Mouse (Mus musculus) frontal cortex, adult 2 months (tissue): ENCODE measurements at regions not wholly inside any gene's neighbourhood (a gene's known extent, or its start where the extent isn't known, plus 50 kb on each side); places are given as distances from the start of the nearest gene placed in this dataset.
"Not testable (repeated sequence)": the region's sequence is repeated elsewhere in the genome, so short reads cannot be mapped to it uniquely, and the experiment has no call there.

ENCODE experiments used
- DNase-seq, 2 experiments: peaks; one replicate each; pipeline ENCODE4 v3.0.0; 2022; ENCODE audit warnings: low spot score in 1 of 2; ENCODE audit errors: extremely low spot score in 1 of 2

DNA sequence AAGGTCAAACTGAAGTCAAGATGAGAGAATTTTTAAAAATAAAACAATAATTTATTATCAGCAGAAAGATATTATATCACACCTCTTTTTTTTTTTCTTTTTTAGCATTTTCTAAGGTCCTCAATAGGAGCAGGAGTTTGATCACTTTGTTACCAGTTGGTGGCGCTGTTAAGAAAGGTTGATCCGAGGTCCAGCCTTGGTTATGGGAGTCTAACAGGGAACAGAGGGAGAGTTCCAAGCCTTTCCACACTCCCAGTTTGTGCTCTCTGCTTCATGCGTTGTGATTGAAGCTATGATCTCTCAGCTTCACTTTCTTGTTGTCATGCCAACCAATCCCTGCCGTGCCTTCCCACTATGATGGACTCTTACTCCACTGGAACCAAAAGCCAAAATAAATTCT, 83.8 kb downstream of the Fam174a start:
- peak in 1 of 2 experiments; percentile 9 for DNase-seq

DNA sequence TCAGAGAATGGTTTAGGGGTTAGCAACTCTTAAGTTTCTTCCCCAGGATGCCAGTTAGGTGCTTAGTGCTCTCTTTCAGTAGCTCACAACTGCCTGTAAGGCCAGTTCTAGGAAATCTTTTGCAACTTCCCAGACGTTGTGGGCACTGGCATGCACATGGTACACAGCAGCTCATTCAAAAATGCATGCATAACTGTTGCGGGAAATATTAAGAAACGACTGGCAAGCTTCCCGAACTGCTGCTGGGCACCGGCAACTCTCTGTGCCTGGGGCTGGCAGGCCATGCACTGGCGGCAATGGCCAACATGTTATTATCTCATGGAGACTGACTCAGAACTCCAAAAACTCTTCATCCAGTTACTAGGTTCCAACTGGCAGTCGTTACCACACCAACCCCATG, 86.3 kb downstream of the Fam174a start:
- no peak for DNase-seq

DNA sequence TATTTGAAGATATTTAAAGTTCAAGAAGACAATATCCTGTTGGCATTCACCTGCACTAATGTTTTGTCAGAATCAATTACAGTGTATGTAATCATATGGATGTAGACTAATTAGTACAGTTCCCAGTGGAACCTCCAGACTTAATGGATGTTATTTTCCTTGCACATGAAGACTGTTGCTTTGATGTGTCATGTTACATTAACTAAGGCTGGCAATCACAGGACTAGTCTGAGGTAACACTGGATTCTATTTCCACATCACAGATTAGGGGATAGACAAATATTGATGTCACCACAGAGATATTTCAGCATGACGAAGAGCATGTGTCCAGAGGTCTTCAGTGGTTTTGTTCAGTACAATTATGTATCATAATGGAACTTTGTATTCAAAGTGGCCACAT, 108.8 kb downstream of the Fam174a start:
- DNase-seq, result no peak

DNA sequence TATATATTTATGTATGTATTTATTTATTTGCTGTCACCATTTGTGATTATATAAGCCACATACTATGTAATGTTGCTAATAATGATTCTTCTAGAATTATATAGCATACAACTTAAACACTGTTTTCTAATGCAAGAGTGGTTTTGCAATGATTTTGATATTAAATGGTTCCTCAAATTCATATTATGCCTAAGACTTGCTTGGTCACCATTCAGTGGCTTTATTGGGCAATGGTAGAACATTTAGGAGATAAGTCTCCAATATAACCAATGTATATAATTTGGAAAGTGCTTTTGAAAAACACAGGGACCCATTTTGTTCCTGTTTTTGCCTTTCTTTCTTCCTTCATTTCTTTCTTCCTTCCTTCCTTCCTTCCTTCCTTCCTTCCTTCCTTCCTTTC, 112.0 kb downstream of the Fam174a start:
- no peak for DNase-seq

- no peak for DNase-seq
Observed at GRCm38 (mm10) chr1:95437155-95437554, 123.7 kb downstream of the Fam174a start.

DNA sequence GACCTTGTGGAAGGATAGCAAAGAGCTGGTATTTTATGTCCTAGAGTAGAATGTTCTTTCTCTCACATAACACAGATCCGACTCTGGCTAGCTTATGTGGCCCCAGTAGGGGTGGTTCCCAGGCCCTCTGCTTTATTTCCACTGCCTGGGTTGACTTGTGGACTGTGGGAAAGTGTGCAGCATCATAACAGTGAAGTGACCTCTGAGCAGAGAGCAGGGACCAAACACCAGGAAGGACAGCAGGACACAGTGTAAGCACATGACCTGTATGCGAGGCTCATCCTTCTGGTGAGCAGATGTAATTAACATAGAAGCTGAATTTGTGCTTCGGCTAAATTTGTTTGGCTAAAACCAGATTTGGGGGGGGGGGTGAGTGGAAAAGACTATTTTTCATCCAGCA, 132.1 kb downstream of the Fam174a start:
- no peak for DNase-seq

- DNase-seq, result no peak
Observed at GRCm38 (mm10) chr1:95448962-95449558, 135.6 kb downstream of the Fam174a start.

DNA sequence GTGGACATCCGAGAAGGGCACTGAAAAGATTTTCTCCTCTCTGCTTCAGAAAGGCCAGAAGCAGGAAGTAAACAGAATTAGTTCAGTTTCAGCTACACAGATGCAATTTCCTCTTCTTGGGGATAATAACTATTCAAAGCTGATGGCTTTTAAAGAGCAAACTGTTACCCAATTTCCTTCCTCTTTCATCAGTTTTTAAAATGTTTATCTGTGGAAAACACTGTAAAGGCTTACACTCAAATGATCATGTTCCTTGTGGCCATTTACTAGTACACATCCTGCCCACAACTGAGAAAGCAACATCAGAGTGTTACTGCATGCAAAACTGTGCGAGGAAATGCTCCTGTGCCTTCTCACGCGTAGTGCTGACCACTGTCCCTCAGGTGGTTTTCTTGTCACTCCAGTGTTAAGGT, 137.5 kb downstream of the Fam174a start:
- DNase-seq, result no peak

DNA sequence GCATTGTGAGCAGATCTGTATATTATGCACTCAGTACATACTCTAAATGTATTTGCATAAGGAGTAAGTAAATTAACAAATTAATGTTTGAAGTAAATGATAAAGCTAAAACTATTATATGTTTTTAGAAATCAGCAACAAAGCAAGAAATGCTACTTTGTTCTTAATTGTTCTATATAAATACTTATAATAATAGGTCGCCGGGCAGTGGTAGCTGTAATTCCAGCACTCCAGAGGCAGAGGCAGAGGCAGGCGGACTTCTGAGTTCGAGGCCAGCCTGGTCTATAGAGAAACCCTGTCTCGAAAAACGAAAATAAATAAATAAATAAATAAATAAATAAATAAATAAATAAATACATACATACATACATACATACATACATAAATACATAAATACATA, 138.3 kb downstream of the Fam174a start:
- DNase-seq, result peak; percentile 41 to 73

GRCm38 (mm10) chr1:95454246-95454645, 140.8 kb downstream of the Fam174a start:
- no peak for DNase-seq

- DNase-seq, result no peak
Observed at GRCm38 (mm10) chr1:95459355-95459754, 145.9 kb downstream of the Fam174a start.

GRCm38 (mm10) chr1:95468095-95468494, 154.7 kb downstream of the Fam174a start:
- no peak for DNase-seq

GRCm38 (mm10) chr1:95468772-95469171, 155.3 kb downstream of the Fam174a start:
- DNase-seq, result no peak

- no peak for DNase-seq
Observed at GRCm38 (mm10) chr1:95470491-95470890, 157.1 kb downstream of the Fam174a start.

DNA sequence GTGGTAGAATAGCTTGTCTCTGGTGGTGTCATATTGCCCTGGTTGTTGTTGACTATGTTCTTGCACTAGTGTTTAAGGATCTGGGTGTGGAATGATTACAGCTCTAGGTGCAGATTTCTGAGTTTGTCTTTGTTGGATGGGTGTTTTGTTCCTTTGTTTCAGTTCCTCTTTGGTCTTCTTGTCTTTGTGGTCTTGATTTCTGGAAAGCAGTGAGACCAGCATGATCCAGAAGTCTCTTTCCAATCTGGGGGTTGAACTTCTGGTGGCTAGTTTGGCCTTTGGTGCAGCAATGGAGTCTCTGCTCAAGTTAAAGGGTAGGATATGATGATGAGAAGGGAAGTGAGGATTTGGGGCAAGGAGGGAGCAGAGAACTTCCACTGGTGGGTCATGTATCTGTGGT, 174.4 kb downstream of the St8sia4 start:
- no peak for DNase-seq

GRCm38 (mm10) chr1:95500671-95501070, 166.7 kb downstream of the St8sia4 start:
- not testable (repeated sequence) for DNase-seq

GRCm38 (mm10) chr1:95508718-95509117, 158.7 kb downstream of the St8sia4 start:
- no peak for DNase-seq

- DNase-seq, result no peak
Observed at GRCm38 (mm10) chr1:95528726-95529125, 138.6 kb downstream of the St8sia4 start.

GRCm38 (mm10) chr1:95531017-95531416, 136.4 kb downstream of the St8sia4 start:
- no peak for DNase-seq
